Mouse (Mus musculus) thymus, adult 2 months (tissue): ENCODE results near the gene Msi1.

Source experiments
- CTCF ChIP-seq: fragments of 200-500 bp; IDR thresholded peaks from 2 replicates; pipeline ENCODE4 v1.5.1; 2012; ENCODE audit warnings: mild to moderate bottlenecking, control low read depth, low read length, moderate library complexity, borderline replicate concordance; ENCODE audit not compliant: control insufficient read depth, poor library complexity, insufficient read depth; ENCODE audit errors: extremely low read depth
- POLR2A ChIP-seq: fragments of 200-500 bp; IDR thresholded peaks from 2 replicates; pipeline ENCODE4 v1.6.1; 2012; ENCODE audit warnings: mild to moderate bottlenecking, low read length, control low read depth, moderate library complexity; ENCODE audit not compliant: control insufficient read depth, poor library complexity, insufficient read depth; ENCODE audit errors: extremely low read depth

DNA sequence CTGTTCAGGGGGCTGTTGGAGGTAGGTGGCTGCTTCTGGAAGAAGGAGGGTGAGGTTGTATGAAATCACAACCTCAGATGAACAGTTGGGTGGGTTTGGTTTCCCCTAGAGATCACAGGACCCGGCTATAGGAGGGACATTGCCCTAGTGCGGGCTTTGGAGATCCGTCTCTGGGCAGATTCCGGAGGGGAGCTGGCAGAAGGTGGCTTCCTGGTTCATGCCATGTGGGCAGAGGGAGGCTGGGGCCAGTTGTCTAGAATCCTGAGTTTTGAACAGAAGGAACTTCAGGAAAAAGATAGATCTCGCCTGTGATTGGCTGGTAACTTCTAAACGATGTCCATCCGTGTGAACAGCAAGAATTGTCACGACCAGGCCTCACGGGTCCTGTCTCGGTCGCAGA lies 3.0 kb downstream of the Msi1 start:
- TF ChIP-seq CTCF (no peak), POLR2A (no peak)
